Mouse (Mus musculus) lung, postnatal 36 days (tissue): ENCODE results near the gene Srrm1.
"Not testable (repeated sequence)": the region's sequence is repeated elsewhere in the genome, so short reads cannot be mapped to it uniquely, and the experiment has no call there.

Experiments
- DNase-seq: peaks from one replicate; pipeline ENCODE4 v3.0.0; 2022; ENCODE audit warnings: mixed read lengths

Gene Srrm1

DNA sequence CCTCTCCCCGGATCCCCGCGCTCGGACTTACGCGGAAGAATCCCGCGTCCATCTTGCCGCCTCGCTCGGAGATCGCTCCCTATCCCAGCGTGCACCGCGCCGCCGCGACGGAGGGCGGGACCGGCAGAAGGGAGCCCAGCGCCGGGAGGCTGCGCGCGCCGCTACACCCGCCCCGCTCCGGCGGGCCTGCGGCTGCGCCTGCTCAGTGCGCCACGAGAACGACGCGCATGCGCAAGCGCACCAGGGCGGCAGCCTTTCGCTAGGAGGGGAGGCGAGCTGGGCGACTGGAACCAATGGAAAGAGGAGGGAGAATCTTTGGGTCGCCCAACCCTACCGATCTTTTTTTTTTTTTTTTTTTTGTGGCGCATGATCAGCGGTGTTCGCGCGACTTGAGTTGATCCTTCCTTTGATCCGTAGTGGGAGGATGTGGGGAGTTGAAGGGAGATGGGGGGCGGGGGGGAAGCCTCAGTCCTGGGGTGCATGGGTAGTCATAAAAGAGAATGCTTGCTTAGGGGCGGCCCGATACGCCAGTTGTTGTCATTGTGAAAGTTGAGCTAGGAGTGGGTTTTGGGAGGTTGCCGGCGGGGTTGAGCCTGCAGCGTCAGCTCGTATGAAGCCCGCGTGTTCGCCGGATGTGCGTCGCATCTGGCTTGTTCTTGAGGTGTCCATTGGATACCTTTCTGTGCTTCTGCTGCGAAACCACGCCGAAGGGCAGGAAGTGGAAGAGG lies at the start of gene Srrm1:
Srrm1 (minus strand) TSS at position 256 of the 728 bp plus-strand sequence.
- DNase-seq = peak; percentile 97

DNA sequence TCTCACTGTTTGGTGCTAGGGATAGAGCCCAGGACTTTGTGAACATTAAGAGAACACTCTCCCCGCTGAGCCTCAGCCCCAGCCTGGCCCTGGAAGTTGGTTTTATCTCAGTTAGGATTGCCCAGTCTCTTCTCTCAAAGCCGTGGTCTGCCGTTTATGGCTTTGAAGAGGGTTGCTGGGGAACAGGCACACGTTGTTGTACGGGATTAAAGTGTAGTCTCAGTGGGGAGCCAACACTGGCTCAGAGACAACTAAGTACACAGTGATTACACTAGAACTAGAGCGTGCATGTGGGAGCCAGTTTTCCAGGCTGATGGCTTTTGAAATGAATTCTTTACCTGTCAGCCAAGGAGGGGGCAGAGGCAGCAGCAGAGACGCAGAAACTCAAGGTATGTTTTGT lies 48.8 kb upstream of the Srrm1 start:
- DNase-seq = no peak

DNA sequence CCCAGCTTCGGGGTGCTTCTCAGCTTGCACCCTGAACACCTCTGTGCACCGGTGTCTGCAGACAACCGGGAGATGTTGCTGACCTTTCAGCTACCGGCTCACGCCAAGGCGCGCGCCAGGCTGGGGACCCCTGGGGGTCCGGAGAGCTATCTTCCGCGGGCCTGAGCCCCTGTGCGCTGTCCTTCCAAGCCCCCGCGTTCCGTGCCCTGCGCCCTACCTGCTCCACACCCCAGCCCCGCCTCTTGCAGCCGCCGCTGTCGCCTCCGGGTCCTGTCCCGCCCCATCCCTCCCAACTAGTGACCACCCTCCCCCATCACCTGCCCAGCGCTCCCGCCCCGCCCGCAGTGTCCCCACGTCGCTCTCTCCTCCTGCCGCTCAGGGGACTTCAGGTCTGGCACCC lies 44.9 kb upstream of the Srrm1 start, which contains the start of gene Ncmap:
Ncmap (minus strand) TSS at position 237 of the 400 bp plus-strand sequence.
- DNase-seq = no peak

DNA sequence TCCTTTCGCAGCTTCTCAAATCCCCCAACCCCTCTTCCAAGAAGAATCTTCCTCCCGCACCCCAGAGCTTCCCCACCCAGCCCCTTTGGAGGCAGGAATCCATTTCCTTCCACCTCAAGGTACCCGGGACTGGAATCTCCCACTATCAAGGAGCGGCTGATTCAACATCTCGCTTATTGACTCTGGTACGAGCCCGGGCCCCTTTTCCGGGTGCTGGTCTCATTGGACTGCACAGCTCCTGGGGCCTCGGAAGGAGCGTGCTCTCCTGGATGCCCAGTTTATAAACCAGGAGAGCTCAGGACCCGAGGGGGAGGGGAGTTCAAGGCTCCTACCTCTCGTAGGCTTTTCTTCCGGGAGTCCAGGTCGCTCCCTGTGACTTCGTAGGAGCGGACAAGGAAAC lies 44.4 kb upstream of the Srrm1 start:
- DNase-seq = no peak

DNA sequence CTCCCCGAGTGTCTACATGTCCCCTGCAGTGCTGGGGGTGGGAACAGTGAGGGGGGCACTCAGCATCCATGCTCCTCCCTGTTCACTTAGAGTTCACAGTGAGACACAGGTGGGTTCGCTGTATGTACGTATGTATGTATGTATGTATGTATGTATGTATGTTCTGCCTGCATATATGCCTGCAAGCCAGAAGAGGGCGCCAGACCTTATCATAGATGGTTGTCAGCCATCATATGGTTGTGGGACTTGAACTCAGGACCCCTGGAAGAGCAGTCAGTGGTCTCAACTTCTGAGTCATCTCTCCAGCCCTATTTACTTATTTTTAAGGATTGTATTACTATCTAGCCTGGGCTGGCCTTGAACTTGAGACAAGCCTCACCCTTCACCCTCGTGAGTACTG lies 43.2 kb upstream of the Srrm1 start:
- no peak for DNase-seq

DNA sequence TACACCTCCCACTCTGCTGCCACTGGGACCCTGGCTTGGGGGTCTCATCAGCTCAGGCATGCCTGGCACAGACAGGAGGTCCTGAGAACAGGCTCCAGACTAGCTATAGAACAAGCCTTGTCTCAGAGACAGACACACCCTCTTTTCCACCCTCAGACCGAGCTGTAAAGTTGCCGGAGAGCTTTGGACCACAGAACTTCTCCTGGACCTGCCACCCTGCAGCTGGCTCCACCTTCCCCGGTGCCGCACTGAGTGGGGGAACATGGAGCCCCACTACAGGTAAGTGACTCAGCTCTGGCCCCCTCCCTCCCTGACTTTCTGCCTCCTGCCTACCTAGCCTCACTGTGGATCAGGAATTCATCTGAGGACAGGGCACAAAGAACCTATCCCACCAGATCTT lies 42.3 kb upstream of the Srrm1 start:
- no peak for DNase-seq

DNA sequence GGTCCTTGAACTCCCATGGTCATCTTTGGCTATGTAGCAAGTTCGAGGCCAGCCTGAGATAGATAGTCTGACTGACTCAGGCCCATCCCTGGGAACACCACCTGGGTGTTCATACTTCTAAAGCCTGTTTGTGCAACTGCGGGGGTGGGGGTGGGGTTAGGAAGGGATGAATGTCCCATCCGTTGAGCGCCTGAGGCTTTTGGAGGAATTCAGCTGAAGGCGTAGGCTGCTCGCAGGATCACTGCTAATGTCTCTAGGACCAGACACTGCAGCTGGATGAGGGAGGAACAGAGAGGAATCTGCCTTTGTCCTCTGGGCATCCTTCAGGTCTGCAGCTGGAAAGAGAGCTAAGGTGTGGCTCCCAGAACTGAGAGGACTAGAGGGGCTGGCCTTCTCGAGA lies 41.5 kb upstream of the Srrm1 start:
- no peak for DNase-seq

DNA sequence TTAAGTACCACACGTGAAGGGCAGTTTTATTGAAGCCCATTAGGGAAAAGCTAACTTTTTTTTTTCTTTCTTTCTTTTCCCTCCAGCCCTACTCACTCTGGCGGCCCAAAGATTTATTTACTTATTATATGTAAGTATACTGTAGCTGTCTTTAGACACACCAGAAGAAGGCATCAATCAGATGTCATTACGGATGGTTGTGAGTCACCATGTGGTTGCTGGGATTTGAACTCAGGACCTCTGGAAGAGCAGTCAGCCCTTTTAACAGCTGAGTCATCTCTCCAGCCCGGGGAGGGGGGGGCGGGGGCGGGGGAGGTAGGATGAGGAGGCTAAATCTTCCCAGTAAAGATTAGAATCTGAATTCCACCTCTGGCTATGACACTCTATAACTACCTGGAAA lies 40.3 kb upstream of the Srrm1 start:
- no peak for DNase-seq

DNA sequence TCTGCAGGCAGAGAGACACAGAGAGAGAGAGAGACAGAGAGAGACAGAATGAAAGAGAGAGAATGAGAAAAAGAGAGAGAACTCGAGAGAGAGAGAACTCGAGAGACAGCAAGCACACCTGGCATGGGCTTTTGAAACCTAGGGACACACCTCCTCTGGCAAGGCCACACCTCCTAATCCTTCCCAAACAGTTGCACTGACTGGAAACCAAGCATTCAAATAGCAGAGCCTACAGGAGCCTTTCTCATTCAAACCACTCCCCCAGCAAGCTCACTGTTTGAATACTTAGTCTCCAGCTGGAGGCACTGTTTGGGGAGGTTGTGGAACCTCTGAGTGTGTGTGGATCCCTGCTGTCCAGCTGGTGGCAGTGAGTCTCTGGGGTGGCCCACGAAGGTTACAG lies 39.7 kb upstream of the Srrm1 start:
- no peak for DNase-seq

DNA sequence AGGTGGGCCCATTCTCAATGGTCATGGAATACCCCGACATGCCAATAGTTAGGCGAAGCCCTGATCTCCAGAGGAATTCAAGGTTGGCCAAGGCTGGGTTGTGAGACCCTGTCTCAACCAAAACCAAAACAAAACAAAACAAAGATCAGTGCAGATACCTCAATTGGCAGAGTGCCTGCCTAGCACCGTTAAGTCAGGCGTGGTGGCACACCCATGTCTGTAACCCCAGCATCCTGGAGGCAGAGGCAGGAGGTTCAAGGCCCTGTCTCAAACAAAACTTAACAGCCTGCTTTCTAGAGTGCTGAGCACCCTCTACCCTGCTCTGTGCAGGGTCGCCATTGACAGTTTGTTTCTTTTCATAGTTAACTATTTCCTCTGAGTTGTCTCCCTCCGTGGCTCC lies 37.9 kb upstream of the Srrm1 start:
- DNase-seq = no peak

DNA sequence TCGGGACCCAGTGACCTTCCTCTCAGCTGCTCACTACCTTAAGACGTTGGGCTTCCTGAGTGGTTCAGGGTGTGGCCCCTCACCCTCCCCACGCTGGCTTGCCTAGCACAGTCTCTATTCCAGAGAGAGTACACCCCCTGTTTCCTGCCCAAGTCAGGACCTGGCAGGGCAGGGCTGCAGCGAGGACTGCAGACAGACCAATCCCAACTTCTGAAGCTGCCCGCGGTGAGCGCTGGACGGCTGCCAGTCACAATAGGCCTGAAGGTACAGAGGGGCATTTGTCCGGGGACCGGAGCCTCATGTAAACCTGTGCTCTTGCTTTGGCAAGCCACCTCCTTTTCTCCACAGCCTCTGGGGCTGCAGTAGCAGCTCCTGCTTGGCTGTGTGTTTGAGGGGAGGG lies 32.5 kb upstream of the Srrm1 start:
- DNase-seq = no peak

DNA sequence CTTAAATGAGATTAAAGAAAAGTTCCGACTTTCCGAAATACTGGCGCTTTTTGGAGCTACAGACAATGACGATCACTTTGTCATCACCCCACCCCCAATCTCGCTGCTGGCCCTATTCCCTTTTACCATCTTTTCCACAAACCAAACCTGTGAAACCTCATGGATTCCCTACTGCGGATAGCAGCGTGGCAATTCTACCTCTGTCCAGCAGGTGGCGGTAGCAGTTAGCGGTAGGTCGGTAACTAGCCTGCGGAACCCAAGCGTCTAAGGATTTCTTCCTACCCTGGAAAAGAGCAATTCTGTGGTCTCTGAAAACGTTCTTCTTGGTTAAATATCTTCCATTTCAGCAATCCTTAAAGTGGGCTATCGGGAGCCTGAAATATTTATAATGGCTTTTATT lies 29.2 kb upstream of the Srrm1 start:
- DNase-seq = peak; percentile 73

DNA sequence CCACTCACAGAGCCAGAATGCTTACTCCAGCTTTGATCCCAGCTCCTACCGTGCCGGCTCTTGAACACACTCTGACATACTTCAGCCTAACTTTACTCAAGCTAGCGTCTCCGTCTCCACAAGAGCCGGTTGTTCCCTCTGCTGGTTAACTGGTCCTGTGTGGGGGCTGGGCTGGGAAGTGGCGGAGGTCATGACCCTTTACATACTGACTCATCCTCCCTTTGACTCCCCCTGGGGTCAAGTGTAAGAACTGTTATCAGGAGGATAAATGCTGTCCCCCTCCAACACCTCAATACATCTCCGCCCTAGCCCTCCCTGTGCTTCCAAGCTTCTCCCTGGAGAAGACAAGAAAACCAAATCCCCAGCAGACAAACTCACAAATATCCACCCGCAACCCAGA lies 28.2 kb upstream of the Srrm1 start:
- DNase-seq = no peak

DNA sequence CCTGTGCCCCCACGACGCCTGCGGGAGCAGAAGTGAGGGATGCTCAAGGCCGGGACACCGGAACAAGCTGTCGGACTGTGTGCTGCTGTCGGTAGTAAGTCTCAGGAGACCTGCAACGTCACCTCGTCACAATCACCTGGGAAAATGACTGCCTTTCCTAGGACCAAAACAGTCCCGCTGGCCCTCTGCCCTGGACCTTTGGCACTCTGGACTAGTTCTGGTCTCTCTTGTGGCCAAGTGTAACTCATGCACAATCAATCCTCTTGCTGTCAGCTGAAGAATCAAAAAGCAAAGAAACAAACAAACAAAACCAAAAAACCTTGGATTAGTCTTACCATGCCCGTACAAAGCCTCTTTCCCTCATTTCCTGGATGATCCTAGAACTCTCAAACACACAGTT lies 24.1 kb upstream of the Srrm1 start:
- DNase-seq = no peak

DNA sequence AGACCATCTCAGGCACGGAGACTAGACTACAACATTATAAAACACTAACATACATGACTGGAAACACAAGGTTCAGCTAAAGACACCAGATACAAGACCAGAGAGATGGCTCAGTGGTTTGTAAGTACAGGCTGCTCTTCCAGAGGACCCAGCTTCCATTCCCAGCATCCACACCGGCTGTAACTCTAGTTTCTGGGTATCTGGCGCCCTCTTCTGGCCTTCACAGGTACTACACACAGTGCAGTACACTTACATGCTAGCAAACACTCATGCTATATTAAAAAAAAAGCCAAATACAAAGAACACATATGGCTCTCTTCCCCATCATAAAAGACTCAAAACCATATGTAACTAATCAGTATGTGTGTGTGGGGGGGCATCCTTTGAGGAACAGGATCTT lies 22.3 kb upstream of the Srrm1 start:
- DNase-seq = no peak

DNA sequence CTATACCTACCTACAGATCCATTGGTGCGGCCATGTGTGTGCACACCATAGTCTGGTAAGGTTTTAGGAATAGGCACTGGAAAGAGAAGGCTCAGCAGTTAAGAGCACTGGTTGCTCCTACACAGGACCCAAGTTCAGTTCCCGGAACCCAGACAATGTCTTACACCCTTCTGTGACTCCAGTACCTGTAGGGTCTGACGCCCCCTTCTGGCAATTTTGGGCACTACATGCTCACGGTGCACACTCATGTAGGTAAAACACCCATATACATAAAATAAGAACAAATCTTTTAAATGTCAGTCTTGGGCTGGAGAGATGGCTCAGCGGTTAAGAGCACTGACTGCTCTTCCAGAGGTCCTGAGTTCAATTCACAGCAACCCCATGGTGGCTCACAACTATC lies 20.2 kb upstream of the Srrm1 start:
- no peak for DNase-seq

DNA sequence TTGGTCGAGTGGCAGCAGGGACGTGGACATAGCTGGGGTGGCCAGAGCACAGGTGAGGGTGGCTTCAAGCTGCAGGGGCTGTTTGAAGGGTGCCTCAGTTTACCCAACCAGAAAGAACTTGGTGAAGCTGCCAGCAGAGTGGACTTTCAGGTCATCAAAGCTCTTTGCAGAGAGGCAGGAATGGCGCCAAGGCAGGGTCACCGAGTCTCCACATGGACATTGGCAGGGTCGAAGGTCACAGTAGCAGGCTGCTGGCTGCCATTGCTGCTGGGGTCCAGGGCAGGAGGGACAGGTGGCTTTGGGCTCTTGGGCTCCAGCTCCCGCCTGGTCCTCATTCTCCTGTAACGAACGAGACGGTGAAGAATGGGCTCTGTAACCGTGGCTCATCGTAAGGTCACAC lies 17.3 kb upstream of the Srrm1 start:
- DNase-seq = no peak

DNA sequence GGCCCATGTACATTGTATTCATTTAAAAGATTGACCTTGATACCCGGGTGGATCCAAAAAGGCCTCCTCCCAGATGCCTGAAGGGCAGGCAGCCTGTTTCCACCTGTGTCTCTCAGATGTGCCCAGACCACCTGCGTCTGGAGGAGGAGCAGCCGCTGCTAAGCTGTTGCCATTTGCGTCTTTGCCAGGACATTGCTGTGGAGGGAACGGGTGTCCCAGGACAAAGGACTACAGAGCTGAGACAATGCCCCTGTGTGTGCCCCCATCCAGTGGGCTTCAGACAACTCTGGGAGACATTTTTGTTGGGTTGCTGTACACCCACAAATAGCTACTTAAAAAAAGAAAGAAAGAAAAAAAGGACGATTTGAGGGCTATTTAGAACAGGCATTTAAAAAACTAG lies 9.7 kb upstream of the Srrm1 start:
- no peak for DNase-seq

DNA sequence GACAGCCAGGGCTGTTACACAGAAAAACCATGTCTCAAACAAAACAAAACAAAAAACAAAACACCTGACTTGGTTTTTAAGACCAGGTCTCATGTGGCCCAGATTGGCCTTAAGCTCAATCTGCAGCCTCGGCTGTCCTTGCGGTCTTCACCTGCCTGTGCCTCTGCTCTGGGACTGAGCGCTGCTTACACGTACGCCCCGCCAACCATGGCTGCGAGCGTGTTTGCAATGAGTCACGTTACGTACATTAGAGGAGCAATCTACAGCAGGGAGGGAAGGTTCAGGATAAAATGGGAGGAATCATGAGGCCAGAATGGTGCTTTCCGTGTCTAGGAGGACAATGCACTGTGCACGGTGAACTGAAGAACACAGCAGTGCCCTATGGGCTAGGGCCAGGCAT lies 8.6 kb upstream of the Srrm1 start:
- DNase-seq = no peak

DNA sequence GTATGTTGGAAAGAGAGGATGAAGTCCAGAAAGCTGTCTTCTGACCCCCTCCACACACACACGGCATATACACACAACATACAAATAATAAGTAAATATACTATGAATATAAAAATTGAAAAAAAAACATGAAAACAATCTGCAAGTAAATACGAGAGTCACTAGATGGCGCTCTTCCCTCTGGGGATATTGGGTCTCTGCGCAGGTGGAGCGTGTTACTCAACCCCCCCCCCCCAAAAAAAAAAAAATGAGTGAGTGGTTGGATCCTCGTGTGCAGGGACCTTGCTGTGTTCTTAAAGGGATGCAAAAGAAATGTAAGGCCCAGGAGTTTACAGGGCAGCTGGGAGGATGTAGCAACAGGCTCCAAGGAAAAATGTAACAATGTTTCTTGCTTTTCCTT lies 5.6 kb upstream of the Srrm1 start:
- DNase-seq = peak; percentile 59

DNA sequence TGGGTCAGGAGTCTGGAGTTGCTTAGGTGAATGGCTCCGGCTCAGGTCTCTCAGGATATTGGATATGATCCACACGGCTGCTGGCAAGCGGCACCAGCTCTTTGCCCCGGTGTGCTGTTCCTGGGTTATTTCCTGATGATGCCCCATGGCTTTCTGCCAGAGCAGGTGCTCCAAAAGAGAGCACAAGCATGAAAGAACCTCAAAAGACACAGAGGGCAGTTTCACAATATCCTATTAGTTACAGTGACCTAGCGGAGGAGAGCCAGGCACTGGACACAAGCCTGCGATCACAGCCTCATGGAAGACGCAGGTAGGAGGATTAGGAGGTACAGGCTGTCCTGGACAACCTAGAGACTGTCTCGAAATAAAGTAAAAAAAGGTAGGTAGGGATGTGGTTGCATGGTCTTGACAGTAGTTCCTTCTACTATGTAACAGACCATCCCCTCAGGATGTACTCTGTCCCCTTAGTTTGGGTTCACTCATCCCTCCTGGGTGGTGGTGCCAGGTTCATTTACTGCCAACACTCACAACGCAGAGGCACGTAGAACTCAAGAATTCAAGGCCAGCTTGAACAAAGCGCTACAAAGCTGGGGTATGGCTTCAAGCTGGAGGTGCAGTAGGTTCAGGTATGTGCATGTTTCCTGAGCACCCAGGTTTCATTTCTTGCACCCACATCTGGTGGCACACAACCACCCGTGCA lies 4.2 kb upstream of the Srrm1 start:
- DNase-seq = peak; percentile 58

DNA sequence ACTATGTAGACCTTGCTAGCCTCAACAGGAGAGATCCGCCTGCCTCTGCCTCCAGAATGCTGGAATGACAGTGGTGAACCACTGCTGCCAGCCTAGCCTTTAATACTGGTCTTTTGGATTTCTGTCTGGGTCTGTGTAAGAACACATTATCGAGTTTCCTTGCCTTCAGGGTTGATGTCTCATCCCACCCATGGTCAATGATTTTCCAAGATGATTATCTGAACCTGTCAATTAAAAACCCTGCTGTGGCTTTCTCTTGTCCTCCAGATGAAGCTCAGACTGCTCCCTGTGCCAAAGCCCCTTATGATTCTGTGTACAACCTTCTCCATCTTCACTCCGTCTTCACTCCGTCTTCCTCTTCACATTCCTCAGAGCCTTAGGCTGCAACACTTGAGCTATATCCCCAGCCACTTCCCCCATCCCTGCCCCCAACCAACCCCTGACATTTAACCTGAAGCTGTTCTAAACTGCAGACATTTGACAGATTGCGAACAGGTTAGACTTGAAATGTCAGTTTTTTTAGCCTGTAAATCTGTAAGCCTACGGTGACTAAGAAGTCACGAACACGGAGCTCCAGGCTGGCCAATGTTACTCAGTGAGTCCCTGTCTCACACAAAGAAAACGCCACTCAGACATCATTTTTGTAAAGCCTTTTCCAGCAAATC lies 2.9 kb upstream of the Srrm1 start:
- peak; percentile 21 for DNase-seq

DNA sequence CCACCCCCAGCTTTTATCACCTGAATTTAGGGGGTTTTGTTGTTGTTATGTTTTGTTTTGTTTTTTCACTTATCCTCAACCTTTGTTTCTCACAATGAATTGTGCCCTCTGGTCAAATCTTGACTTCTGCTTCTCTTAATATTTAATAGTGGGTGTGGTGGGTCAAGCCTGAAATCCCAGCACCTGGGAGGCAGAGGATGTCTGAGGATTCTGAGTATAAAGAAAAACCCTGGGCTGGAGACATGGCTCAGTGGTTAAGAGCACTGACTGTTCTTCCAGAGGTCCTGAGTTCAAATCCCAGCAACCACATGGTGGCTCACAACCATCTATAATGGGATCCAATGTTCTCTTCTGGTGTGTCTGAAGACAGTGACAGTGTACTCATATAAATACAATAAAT lies 1.6 kb upstream of the Srrm1 start:
- not testable (repeated sequence) for DNase-seq

DNA sequence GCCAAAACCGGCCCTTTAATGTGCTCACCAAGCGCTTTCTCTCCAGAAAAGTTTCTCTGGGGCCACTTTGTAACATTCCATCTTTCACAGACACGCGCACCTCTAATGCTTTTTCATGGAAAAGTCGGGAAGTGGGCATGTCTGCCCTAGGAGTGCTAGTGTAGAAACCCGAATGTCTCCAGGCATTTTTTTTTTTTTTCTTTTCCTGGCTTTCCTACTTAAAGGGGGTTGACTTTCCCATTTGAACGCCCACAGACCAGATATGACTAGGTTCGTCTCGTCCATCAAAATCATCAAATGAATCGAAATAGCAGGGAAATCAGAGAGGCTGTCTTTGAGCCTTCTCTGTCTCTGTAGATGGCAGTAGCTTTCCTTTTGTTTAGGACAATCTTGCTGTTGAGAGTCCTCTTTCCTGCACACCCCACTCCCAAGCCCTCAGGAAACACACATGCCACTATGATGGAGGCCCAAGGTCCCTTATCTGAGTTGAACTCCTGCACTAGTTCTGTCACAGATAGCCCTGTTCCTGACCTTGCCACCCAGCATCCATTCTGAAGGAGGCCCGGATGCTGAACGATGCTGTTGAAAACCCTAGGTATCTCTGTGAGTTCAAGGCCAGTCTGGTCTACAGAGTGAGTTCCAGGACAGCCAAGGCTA lies 801 bp upstream of the Srrm1 start:
- DNase-seq = peak; percentile 10
